Mouse (Mus musculus) embryonic fibroblast, embryonic 13.5 days (primary cell): Measurements from ENCODE around the gene Rassf8.

Experiments
- CTCF ChIP-seq: IDR thresholded peaks from 2 replicates; pipeline ENCODE4 v1.5.1; 2011; ENCODE audit warnings: mild to moderate bottlenecking, control low read depth, low read length, moderate library complexity, borderline replicate concordance; ENCODE audit not compliant: insufficient read depth
- POLR2A ChIP-seq: IDR thresholded peaks from 2 replicates; pipeline ENCODE4 v1.6.1; 2011; ENCODE audit warnings: low read depth, mild to moderate bottlenecking, control low read depth, low read length, moderate library complexity

GRCm38 (mm10) chr6:145807929-145808328 is 61.4 kb downstream of the Rassf8 start:
- TF ChIP-seq CTCF (no peak), POLR2A (no peak)
